Mouse (Mus musculus) forebrain, embryonic 16.5 days (tissue): ENCODE measurements at regions not wholly inside any gene's neighbourhood (a gene's known extent, or its start where the extent isn't known, plus 50 kb on each side); places are given as distances from the start of the nearest gene placed in this dataset.
A peak's percentile ranks its signal among the peaks of the same experiment; 100 is the strongest.

Experiments
- ATAC-seq: fragments of 200-750 bp; cut with Nextera tagmentation; 2 replicates; pipeline ENCODE4 v1.8.0; 2017; ENCODE audit warnings: mild to moderate bottlenecking, moderate library complexity
- H3K27ac ChIP-seq: fragments of 300-500 bp; sonication (generic); 2 replicates; pipeline ENCODE4 v1.5.1; 2014; ENCODE audit warnings: low read length, control low read depth
- H3K27me3 ChIP-seq: fragments of 300-500 bp; sonication (generic); replicated peaks from 2 replicates; pipeline ENCODE4 v1.6.1; 2014; ENCODE audit warnings: low read length; ENCODE audit not compliant: control insufficient read depth, insufficient read depth
- H3K36me3 ChIP-seq: fragments of 300-500 bp; sonication (generic); 2 replicates; pipeline ENCODE4 v1.6.1; 2014; ENCODE audit not compliant: control insufficient read depth, insufficient read depth
- H3K4me1 ChIP-seq: fragments of 300-500 bp; sonication (generic); replicated peaks from 2 replicates; pipeline ENCODE4 v1.6.1; 2014; ENCODE audit warnings: low read length; ENCODE audit not compliant: control insufficient read depth, insufficient read depth
- H3K4me2 ChIP-seq: fragments of 300-500 bp; sonication (generic); 2 replicates; pipeline ENCODE4 v1.6.1; 2014; ENCODE audit warnings: mild to moderate bottlenecking, low read length, control low read depth
- H3K4me3 ChIP-seq: fragments of 300-500 bp; sonication (generic); replicated peaks from 2 replicates; pipeline ENCODE4 v1.5.1; 2014; ENCODE audit warnings: mild to moderate bottlenecking, low read length, control low read depth
- H3K9ac ChIP-seq: fragments of 300-500 bp; sonication (generic); replicated peaks from 2 replicates; pipeline ENCODE4 v1.6.1; 2014; ENCODE audit warnings: low read depth, low read length, control low read depth
- H3K9me3 ChIP-seq: fragments of 300-500 bp; sonication (generic); 2 replicates; pipeline ENCODE4 v1.6.1; 2016; ENCODE audit warnings: low read length; ENCODE audit not compliant: control insufficient read depth
- WGBS: fragments of 180-500 bp; shearing (Covaris S2); extraction: QIAGEN DNeasy Blood & Tissue Kit; methylation state at CpG from one replicate; pipeline ENCODE4 v1.1.7; 2014; 5-methylcytosine and 5-hydroxymethylcytosine counted together

- no peak overlapping the region for H3K4me3 ChIP-seq
- 0 out of 2 replicates have a peak, but pooled peaks cover 2% of the 10 kb centered on the region for H3K4me1 ChIP-seq
- H3K9me3 ChIP-seq = no peaks in the 10 kb centered on the region
- H3K27ac ChIP-seq = no peak overlapping the region
- peak; percentile 87 for ATAC-seq
- 66% methylated on average over 3 of the region's 3 CpGs for WGBS
- no peaks in the 10 kb centered on the region for H3K27me3 ChIP-seq
- H3K4me2 ChIP-seq = no peak overlapping the region
- H3K9ac ChIP-seq = no peak overlapping the region
- no peaks in the 10 kb centered on the region for H3K36me3 ChIP-seq
These were observed 148.9 kb downstream of the Lurap1l start for GRCm38 (mm10) chr4:81059356-81059755.

- ATAC-seq = no peak
- H3K27ac ChIP-seq = no peak overlapping the region
- 76% methylated on average over 6 of the region's 6 CpGs for WGBS
These were observed 172.0 kb downstream of the Lurap1l start for GRCm38 (mm10) chr4:81082290-81082947.

DNA sequence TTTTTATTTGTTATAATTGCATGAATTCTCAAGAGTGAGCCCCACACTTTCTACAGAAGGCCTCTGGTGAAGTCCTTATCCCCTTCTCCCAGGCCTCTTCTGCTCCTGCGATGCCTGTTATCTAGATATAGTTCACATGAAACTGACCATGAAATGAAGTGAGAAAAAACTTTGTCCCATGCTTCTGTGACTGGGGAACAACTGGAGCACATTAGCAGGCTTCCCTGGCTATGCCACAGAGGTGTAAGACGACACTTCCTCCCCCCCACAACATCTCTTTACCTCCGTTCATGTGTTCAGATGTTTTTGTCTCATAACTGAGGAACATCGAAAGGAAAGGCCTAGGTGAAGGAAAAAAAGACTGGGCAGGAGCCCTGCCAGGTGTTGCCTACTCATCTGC is 174.7 kb downstream of the Lurap1l start:
- no peaks in the 10 kb centered on the region for H3K4me1 ChIP-seq
- H3K4me3 ChIP-seq = no peak overlapping the region
- WGBS = 54% methylated on average over 4 of the region's 4 CpGs
- no peak overlapping the region for H3K4me2 ChIP-seq
- H3K9ac ChIP-seq = no peak overlapping the region
- H3K36me3 ChIP-seq = no peaks in the 10 kb centered on the region
- no peaks in the 10 kb centered on the region for H3K27me3 ChIP-seq
- ATAC-seq = no peak
- H3K27ac ChIP-seq = no peak overlapping the region
- H3K9me3 ChIP-seq = no peaks in the 10 kb centered on the region

More at GRCm38 (mm10) chr4:81082290-81082947, 172.0 kb downstream of the Lurap1l start:
- H3K36me3 ChIP-seq = no peaks in the 10 kb centered on the region
- H3K9me3 ChIP-seq = no peaks in the 10 kb centered on the region
- H3K27me3 ChIP-seq = no peaks in the 10 kb centered on the region
- no peaks in the 10 kb centered on the region for H3K4me1 ChIP-seq
- H3K4me3 ChIP-seq = no peak overlapping the region
- H3K4me2 ChIP-seq = no peak overlapping the region
- H3K9ac ChIP-seq = no peak overlapping the region

DNA sequence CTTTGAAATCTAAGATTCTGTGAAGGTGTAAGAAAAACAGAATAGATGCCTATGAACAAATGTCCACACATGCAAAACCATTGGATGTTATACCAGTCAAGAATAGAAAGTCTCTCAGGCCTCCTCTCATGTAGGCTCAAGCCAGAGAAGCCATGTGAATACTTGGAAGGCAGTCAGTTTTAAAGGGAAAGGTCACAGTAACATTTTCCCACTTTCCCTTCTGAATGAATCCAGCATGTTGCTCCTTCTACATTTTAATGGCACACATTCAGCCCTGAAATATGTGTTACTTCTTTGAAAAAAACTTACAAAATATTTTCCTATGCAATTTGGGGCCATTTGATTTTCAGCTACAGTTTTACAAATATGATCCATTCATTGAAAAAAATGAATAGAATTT is 186.1 kb downstream of the Lurap1l start:
- no peak for ATAC-seq

DNA sequence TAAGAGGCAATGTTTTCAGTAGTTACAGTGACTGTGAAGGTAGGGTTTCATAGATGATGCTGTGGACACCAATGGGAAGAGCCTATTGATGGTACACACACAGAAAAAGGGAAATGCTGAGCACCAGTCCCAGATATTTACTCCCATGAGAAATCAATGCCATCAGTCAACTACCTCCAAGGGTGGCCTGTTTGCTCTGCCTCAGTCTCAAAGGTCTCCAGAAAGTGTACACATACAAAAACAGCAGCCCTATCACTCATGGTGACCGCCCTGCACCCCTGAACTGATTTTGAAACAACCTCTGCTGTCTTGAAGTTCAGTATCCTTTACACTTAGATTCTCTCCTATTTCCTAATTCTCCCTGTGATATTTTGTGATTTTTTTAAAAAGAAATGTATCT is 187.2 kb downstream of the Lurap1l start:
- no peaks in the 10 kb centered on the region for H3K4me1 ChIP-seq
- H3K27ac ChIP-seq = no peak overlapping the region
- H3K9ac ChIP-seq = no peak overlapping the region
- no peaks in the 10 kb centered on the region for H3K27me3 ChIP-seq
- 96% methylated on average over 1 of the region's 1 CpGs for WGBS
- H3K9me3 ChIP-seq = no peaks in the 10 kb centered on the region
- no peak overlapping the region for H3K4me2 ChIP-seq
- no peak overlapping the region for H3K4me3 ChIP-seq
- no peak for ATAC-seq
- H3K36me3 ChIP-seq = no peaks in the 10 kb centered on the region

More for the DNA sequence above, 186.1 kb downstream of the Lurap1l start:
- H3K27ac ChIP-seq = no peak overlapping the region
- H3K9me3 ChIP-seq = no peaks in the 10 kb centered on the region
- H3K4me3 ChIP-seq = no peak overlapping the region
- no peaks in the 10 kb centered on the region for H3K36me3 ChIP-seq
- no peak overlapping the region for H3K4me2 ChIP-seq
- H3K4me1 ChIP-seq = no peaks in the 10 kb centered on the region
- H3K27me3 ChIP-seq = no peaks in the 10 kb centered on the region
- no peak overlapping the region for H3K9ac ChIP-seq

DNA sequence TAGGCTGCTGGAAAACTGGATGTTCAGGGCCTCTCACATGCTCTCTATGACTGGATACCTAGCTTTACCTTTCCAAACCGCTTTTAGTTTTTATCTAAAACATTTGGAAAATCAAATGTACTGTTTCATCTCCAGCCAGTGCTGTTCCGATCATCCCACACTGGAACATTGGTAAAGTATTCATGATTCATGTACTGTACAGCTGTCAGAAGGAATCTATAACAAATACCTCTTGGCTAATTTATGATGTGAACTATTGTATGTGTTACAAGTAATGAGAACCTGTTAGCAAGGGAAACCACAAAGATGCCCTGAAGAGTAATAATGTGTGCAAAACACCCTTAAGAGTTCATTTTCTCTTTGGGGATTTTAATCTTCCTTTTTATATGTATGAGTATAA is 190.6 kb downstream of the Lurap1l start:
- no peaks in the 10 kb centered on the region for H3K27me3 ChIP-seq
- H3K9me3 ChIP-seq = no peaks in the 10 kb centered on the region
- no peak overlapping the region for H3K9ac ChIP-seq
- 92% methylated on average over 2 of the region's 2 CpGs for whole genome bisulfite sequencing
- no peaks in the 10 kb centered on the region for H3K36me3 ChIP-seq
- H3K4me1 ChIP-seq = no peaks in the 10 kb centered on the region
- no peak for ATAC-seq
- H3K4me2 ChIP-seq = no peak overlapping the region
- no peak overlapping the region for H3K27ac ChIP-seq
- H3K4me3 ChIP-seq = no peak overlapping the region

- WGBS = 54% methylated on average over 3 of the region's 3 CpGs
- no peaks in the 10 kb centered on the region for H3K27me3 ChIP-seq
- no peaks in the 10 kb centered on the region for H3K4me1 ChIP-seq
- no peaks in the 10 kb centered on the region for H3K36me3 ChIP-seq
- no peak overlapping the region for H3K9ac ChIP-seq
- ATAC-seq = no peak
- H3K4me2 ChIP-seq = no peak overlapping the region
- H3K4me3 ChIP-seq = no peak overlapping the region
- H3K27ac ChIP-seq = no peak overlapping the region
- H3K9me3 ChIP-seq = no peaks in the 10 kb centered on the region
These were observed 200.9 kb downstream of the Lurap1l start for GRCm38 (mm10) chr4:81111307-81111706.

DNA sequence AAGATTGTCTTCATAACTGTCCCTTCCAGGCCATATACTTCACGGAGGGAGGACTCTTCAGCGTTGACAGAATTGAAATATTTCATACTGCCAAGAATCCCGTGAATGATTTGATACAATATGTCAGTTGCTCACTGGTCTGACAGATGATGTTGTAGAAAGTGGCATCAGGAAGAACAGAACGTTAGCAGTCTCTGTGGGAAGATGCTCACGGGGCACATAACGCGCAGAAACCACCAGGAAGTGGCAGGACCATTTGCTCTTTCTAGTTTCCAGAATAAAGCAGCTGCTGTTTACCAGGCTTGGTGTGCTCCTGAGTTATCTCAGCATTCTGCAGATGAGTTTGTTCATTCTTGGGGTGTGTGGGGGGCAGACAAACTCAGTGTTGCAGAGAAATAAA is 206.0 kb downstream of the Lurap1l start:
- ATAC-seq = no peak
- 64% methylated on average over 7 of the region's 7 CpGs for WGBS

GRCm38 (mm10) chr4:81124155-81124554 is 213.7 kb downstream of the Lurap1l start:
- H3K36me3 ChIP-seq = no peaks in the 10 kb centered on the region
- no peaks in the 10 kb centered on the region for H3K27me3 ChIP-seq
- no peak overlapping the region for H3K4me2 ChIP-seq
- no peak overlapping the region for H3K9ac ChIP-seq
- no peak overlapping the region for H3K4me3 ChIP-seq
- peak; percentile 95 for ATAC-seq
- no peaks in the 10 kb centered on the region for H3K4me1 ChIP-seq
- 18% methylated on average over 3 of the region's 3 CpGs for WGBS
- H3K9me3 ChIP-seq = no peaks in the 10 kb centered on the region
- H3K27ac ChIP-seq = no peak overlapping the region

More for the DNA sequence above, 206.0 kb downstream of the Lurap1l start:
- H3K36me3 ChIP-seq = no peaks in the 10 kb centered on the region
- H3K9ac ChIP-seq = no peak overlapping the region
- no peaks in the 10 kb centered on the region for H3K4me1 ChIP-seq
- H3K4me2 ChIP-seq = no peak overlapping the region
- H3K27ac ChIP-seq = no peak overlapping the region
- H3K9me3 ChIP-seq = no peaks in the 10 kb centered on the region
- no peak overlapping the region for H3K4me3 ChIP-seq
- no peaks in the 10 kb centered on the region for H3K27me3 ChIP-seq

DNA sequence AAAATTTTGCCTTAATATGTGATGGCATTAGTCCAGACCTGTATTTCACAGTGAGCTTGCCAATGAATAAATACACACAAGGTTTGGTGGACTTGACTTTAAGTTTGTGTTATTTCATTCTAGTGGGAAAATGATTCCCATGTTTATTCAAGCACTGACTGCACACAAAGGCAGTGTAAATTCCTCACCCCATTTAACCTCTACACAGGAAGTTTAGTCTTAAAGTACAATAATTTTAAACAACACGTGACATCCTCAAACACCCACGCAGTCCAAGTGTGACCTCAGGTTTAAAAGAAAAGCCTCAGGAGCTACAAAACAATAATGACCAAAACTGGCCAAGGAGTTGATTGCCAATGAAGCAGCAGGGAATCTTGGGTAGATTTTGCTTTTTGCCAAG is 219.4 kb downstream of the Lurap1l start:
- WGBS = 69% methylated on average over 2 of the region's 2 CpGs
- H3K4me1 ChIP-seq = no peaks in the 10 kb centered on the region
- no peak overlapping the region for H3K4me2 ChIP-seq
- H3K4me3 ChIP-seq = no peak overlapping the region
- no peak overlapping the region for H3K9ac ChIP-seq
- no peaks in the 10 kb centered on the region for H3K36me3 ChIP-seq
- no peaks in the 10 kb centered on the region for H3K27me3 ChIP-seq
- H3K9me3 ChIP-seq = no peaks in the 10 kb centered on the region
- ATAC-seq = no peak
- no peak overlapping the region for H3K27ac ChIP-seq
